Mouse (Mus musculus): ENCODE results near the gene Olfr1450. TPM values are rescaled to one million over a fixed set of nuclear protein-coding genes. Genes with fewer than 3 reads are reported as not detected.
"Not testable (repeated sequence)": the region's sequence is repeated elsewhere in the genome, so short reads cannot be mapped to it uniquely, and the experiment has no call there.

Gene Olfr1450
- polyA plus RNA-seq (2015; fragmentation: Nextera tagmentation; extraction: Ambion mirVana), result not detected in 2 replicates

- Histone ChIP-seq H3K27ac (ENCODE audit: low read length) (no peak within 1 kb of the TSS), H3K9ac (replicated peaks; ENCODE audit: low read length) (no peak within 1 kb of the TSS), H3K4me2 (replicated peaks; ENCODE audit: low read depth, low read length) (no peak within 1 kb of the TSS), H3K4me1 (ENCODE audit: insufficient read depth, low read length) (no peaks in the 10 kb centered on the region), H3K27me3 (ENCODE audit: insufficient read depth, low read length) (no peaks in the 10 kb centered on the region), H3K4me3 (ENCODE audit: low read length) (no peak within 1 kb of the TSS), H3K9me3 (ENCODE audit: low read length) (peaks cover 4% of the 10 kb centered on the region; the same call in 1 of the 2 replicates), H3K36me3 (ENCODE audit: insufficient read depth, low read length) (no peaks in the 10 kb centered on the region)
- no peak for ATAC-seq (ENCODE audit: low FRiP score, low TSS enrichment)
- 89% methylated on average over 1 of the region's 1 CpGs for WGBS
Measured at GRCm38 (mm10) chr19:12949958-12950357, at the start of gene Olfr1450. Gene Olfr1450 (plus strand): TSS chr19:12950258.

- no peaks in the 10 kb centered on the region for H3K36me3 ChIP-seq (ENCODE audit: insufficient read depth, low read length)
- H3K9me3 ChIP-seq (ENCODE audit: low read length), result no peaks in the 10 kb centered on the region; the same call in none of the 2 replicates
- no peaks in the 10 kb centered on the region for H3K4me1 ChIP-seq (ENCODE audit: insufficient read depth, low read length)
- H3K9ac ChIP-seq (replicated peaks; ENCODE audit: low read length), result no peak within 1 kb of the TSS
- H3K4me3 ChIP-seq (ENCODE audit: low read length), result no peak within 1 kb of the TSS
- H3K27ac ChIP-seq (ENCODE audit: low read length), result no peak within 1 kb of the TSS
- no peak within 1 kb of the TSS for H3K4me2 ChIP-seq (replicated peaks; ENCODE audit: low read depth, low read length)
- WGBS, result 100% methylated on average over 1 of the region's 1 CpGs
- ATAC-seq (ENCODE audit: low FRiP score, low TSS enrichment), result no peak
- H3K27me3 ChIP-seq (ENCODE audit: insufficient read depth, low read length), result no peaks in the 10 kb centered on the region
Measured at GRCm38 (mm10) chr19:12903643-12904042, 46.4 kb upstream of the Olfr1450 start, which contains the start of gene Olfr1447. Gene Olfr1447 (minus strand): TSS chr19:12903743.

- H3K27me3 ChIP-seq (ENCODE audit: insufficient read depth, low read length), result no peaks in the 10 kb centered on the region
- no peak within 1 kb of the TSS for H3K4me3 ChIP-seq (ENCODE audit: low read length)
- H3K36me3 ChIP-seq (ENCODE audit: insufficient read depth, low read length), result no peaks in the 10 kb centered on the region
- 79% methylated on average over 1 of the region's 1 CpGs for WGBS
- no peak within 1 kb of the TSS for H3K9ac ChIP-seq (replicated peaks; ENCODE audit: low read length)
- no peaks in the 10 kb centered on the region for H3K9me3 ChIP-seq (ENCODE audit: low read length)
- no peaks in the 10 kb centered on the region for H3K4me1 ChIP-seq (ENCODE audit: insufficient read depth, low read length)
- H3K27ac ChIP-seq (ENCODE audit: low read length), result no peak within 1 kb of the TSS
- no peak for ATAC-seq (ENCODE audit: low FRiP score, low TSS enrichment)
- no peak within 1 kb of the TSS for H3K4me2 ChIP-seq (replicated peaks; ENCODE audit: low read depth, low read length)
Measured at GRCm38 (mm10) chr19:12924319-12924718, 25.7 kb upstream of the Olfr1450 start, which contains the start of gene Olfr1448. Gene Olfr1448 (minus strand): TSS chr19:12924419.

- H3K27me3 ChIP-seq (ENCODE audit: insufficient read depth, low read length), result no peaks in the 10 kb centered on the region
- H3K4me1 ChIP-seq (ENCODE audit: insufficient read depth, low read length), result no peaks in the 10 kb centered on the region
- H3K36me3 ChIP-seq (ENCODE audit: insufficient read depth, low read length), result no peaks in the 10 kb centered on the region
Measured at GRCm38 (mm10) chr19:12930540-12930939, 19.5 kb upstream of the Olfr1450 start, which contains the start of gene Olfr1449. Gene Olfr1449 (plus strand): TSS chr19:12930840.

GRCm38 (mm10) chr19:12970082-12970481, 20.0 kb downstream of the Olfr1450 start:
- H3K9ac ChIP-seq (replicated peaks; ENCODE audit: low read length); H3K27ac ChIP-seq (ENCODE audit: low read length); H3K4me3 ChIP-seq (ENCODE audit: low read length); H3K4me2 ChIP-seq (replicated peaks; ENCODE audit: low read depth, low read length); H3K9me3 ChIP-seq (ENCODE audit: low read length); H3K4me1 ChIP-seq (ENCODE audit: insufficient read depth, low read length); H3K36me3 ChIP-seq (ENCODE audit: insufficient read depth, low read length); H3K27me3 ChIP-seq (ENCODE audit: insufficient read depth, low read length); ATAC-seq (ENCODE audit: low FRiP score, low TSS enrichment): not testable (repeated sequence)
- WGBS, result 83% methylated on average over 5 of the region's 5 CpGs

More at GRCm38 (mm10) chr19:12930540-12930939, 19.5 kb upstream of the Olfr1450 start, which contains the start of gene Olfr1449:
- Histone ChIP-seq H3K27ac (ENCODE audit: low read length) (no peak within 1 kb of the TSS), H3K4me3 (ENCODE audit: low read length) (no peak within 1 kb of the TSS), H3K4me2 (replicated peaks; ENCODE audit: low read depth, low read length) (no peak within 1 kb of the TSS), H3K9ac (replicated peaks; ENCODE audit: low read length) (no peak within 1 kb of the TSS), H3K9me3 (ENCODE audit: low read length) (no peaks in the 10 kb centered on the region)
- no peak for ATAC-seq (ENCODE audit: low FRiP score, low TSS enrichment)

GRCm38 (mm10) chr19:12992316-12992715, 42.3 kb downstream of the Olfr1450 start:
- 94% methylated on average over 4 of the region's 4 CpGs for WGBS
- not testable (repeated sequence) for H3K4me2 ChIP-seq (replicated peaks; ENCODE audit: low read depth, low read length); H3K27ac ChIP-seq (ENCODE audit: low read length); ATAC-seq (ENCODE audit: low FRiP score, low TSS enrichment); H3K9ac ChIP-seq (replicated peaks; ENCODE audit: low read length); H3K27me3 ChIP-seq (ENCODE audit: insufficient read depth, low read length); H3K9me3 ChIP-seq (ENCODE audit: low read length); H3K4me1 ChIP-seq (ENCODE audit: insufficient read depth, low read length); H3K36me3 ChIP-seq (ENCODE audit: insufficient read depth, low read length); H3K4me3 ChIP-seq (ENCODE audit: low read length)

GRCm38 (mm10) chr19:12994714-12995113, 44.7 kb downstream of the Olfr1450 start, which contains the start of gene Olfr1451:
Gene Olfr1451 (plus strand): TSS chr19:12995014.
- ATAC-seq (ENCODE audit: low FRiP score, low TSS enrichment), result no peak
- H3K4me1 ChIP-seq (ENCODE audit: insufficient read depth, low read length), result no peaks in the 10 kb centered on the region
- no peaks in the 10 kb centered on the region for H3K36me3 ChIP-seq (ENCODE audit: insufficient read depth, low read length)
- no peak within 1 kb of the TSS for H3K4me3 ChIP-seq (ENCODE audit: low read length)
- H3K27me3 ChIP-seq (ENCODE audit: insufficient read depth, low read length), result no peaks in the 10 kb centered on the region
- H3K9me3 ChIP-seq (ENCODE audit: low read length), result peaks cover 2% of the 10 kb centered on the region; the same call in 1 of the 2 replicates
- H3K9ac ChIP-seq (replicated peaks; ENCODE audit: low read length), result no peak within 1 kb of the TSS
- no peak within 1 kb of the TSS for H3K27ac ChIP-seq (ENCODE audit: low read length)
- WGBS, result 73% methylated on average over 2 of the region's 2 CpGs
- no peak within 1 kb of the TSS for H3K4me2 ChIP-seq (replicated peaks; ENCODE audit: low read depth, low read length)

Other genes starting within 250 kb of the Olfr1450 start
- 2.6 TPM in 2 replicates for gene Cntf, start 184.6 kb upstream of the Olfr1450 start, polyA plus RNA-seq (2015; fragmentation: Nextera tagmentation; extraction: Ambion mirVana)
- 11.4 and 11.6 TPM in 2 replicates for gene Zfp91, start 154.1 kb upstream of the Olfr1450 start, polyA plus RNA-seq (2015; fragmentation: Nextera tagmentation; extraction: Ambion mirVana)
- 1.1 and 1.4 TPM in 2 replicates for gene Lpxn, start 154.1 kb upstream of the Olfr1450 start, polyA plus RNA-seq (2015; fragmentation: Nextera tagmentation; extraction: Ambion mirVana)
- gene Gm5244, start 103.6 kb upstream of the Olfr1450 start, polyA plus RNA-seq (2015; fragmentation: Nextera tagmentation; extraction: Ambion mirVana), result not detected in 2 replicates
- not detected in 2 replicates for gene Olfr1444, start 93.0 kb upstream of the Olfr1450 start, polyA plus RNA-seq (2015; fragmentation: Nextera tagmentation; extraction: Ambion mirVana)
- not detected in 2 replicates for gene Olfr1445, start 66.4 kb upstream of the Olfr1450 start, polyA plus RNA-seq (2015; fragmentation: Nextera tagmentation; extraction: Ambion mirVana)
- gene Olfr1446, start 56.7 kb upstream of the Olfr1450 start, polyA plus RNA-seq (2015; fragmentation: Nextera tagmentation; extraction: Ambion mirVana), result not detected in 2 replicates
- gene Olfr1447, start 46.5 kb upstream of the Olfr1450 start, polyA plus RNA-seq (2015; fragmentation: Nextera tagmentation; extraction: Ambion mirVana), result not detected in 2 replicates
- not detected in 2 replicates for gene Olfr1448, start 25.8 kb upstream of the Olfr1450 start, polyA plus RNA-seq (2015; fragmentation: Nextera tagmentation; extraction: Ambion mirVana)
- not detected in 2 replicates for gene Olfr1449, start 19.4 kb upstream of the Olfr1450 start, polyA plus RNA-seq (2015; fragmentation: Nextera tagmentation; extraction: Ambion mirVana)
- gene Olfr1451, start 44.8 kb downstream of the Olfr1450 start, polyA plus RNA-seq (2015; fragmentation: Nextera tagmentation; extraction: Ambion mirVana), result not detected in 2 replicates
- gene Olfr1453, start 78.1 kb downstream of the Olfr1450 start, polyA plus RNA-seq (2015; fragmentation: Nextera tagmentation; extraction: Ambion mirVana), result not detected in 2 replicates
- gene Olfr1454, start 110.4 kb downstream of the Olfr1450 start, polyA plus RNA-seq (2015; fragmentation: Nextera tagmentation; extraction: Ambion mirVana), result not detected in 2 replicates
- not detected in 2 replicates for gene Olfr1457, start 147.6 kb downstream of the Olfr1450 start, polyA plus RNA-seq (2015; fragmentation: Nextera tagmentation; extraction: Ambion mirVana)
- gene Olfr1458, start 156.5 kb downstream of the Olfr1450 start, polyA plus RNA-seq (2015; fragmentation: Nextera tagmentation; extraction: Ambion mirVana), result not detected in 2 replicates
- gene Olfr1459, start 199.3 kb downstream of the Olfr1450 start, polyA plus RNA-seq (2015; fragmentation: Nextera tagmentation; extraction: Ambion mirVana), result not detected in 2 replicates
- not detected in 2 replicates for gene Olfr1461, start 212.7 kb downstream of the Olfr1450 start, polyA plus RNA-seq (2015; fragmentation: Nextera tagmentation; extraction: Ambion mirVana)
- not detected in 2 replicates for gene Olfr1462, start 235.5 kb downstream of the Olfr1450 start, polyA plus RNA-seq (2015; fragmentation: Nextera tagmentation; extraction: Ambion mirVana)

Measured in kidney, embryonic 16.5 days (tissue).